ENCODE assay signal across 12 mouse cellular contexts in the genomic region with DNA sequence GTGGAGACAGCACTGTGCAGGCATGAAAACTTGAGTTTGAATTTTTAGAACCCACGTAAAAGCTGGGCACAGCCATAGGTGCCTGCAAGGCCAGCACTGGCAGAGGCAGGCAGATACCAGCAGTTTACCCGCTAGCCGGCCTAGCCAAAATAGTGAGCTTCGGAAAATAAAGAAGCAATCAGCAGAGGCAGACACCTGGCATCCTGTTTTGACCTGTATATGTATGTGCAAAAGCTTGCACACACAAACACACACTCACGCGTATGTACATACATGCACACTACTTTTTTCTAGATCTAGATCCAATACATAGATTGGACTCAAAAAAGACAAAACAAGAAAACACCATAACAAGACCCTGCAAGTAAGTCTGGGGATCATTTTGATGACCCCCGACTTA.
"Had no signal": no experiment of that assay in that cellular context is flagged by ENCODE, and none has a peak within 500 bp of the region (broad histone marks: within the 10 kb centered on the region; RNA-seq: fewer than 3 reads in every experiment).

No protein-coding gene starts in this region.

- H3K4me2 ChIP-seq: limb, embryonic 12.5 days; liver, embryonic 13.5 days; lung, embryonic 15.5 days; midbrain, embryonic 12.5 days had no signal

- H3K36me3 ChIP-seq: limb, embryonic 12.5 days; liver, embryonic 13.5 days; lung, embryonic 15.5 days; midbrain, embryonic 12.5 days had no signal

- H3K9ac ChIP-seq: limb, embryonic 12.5 days; liver, embryonic 13.5 days; liver, postnatal 0 days; lung, embryonic 15.5 days; midbrain, embryonic 12.5 days had no signal

- H3K4me3 ChIP-seq: limb, embryonic 12.5 days; liver, embryonic 13.5 days; lung, embryonic 15.5 days; megakaryocyte, embryonic 14.5 days; midbrain, embryonic 12.5 days had no signal

- ATAC-seq: intestine, embryonic 16.5 days; liver, postnatal 0 days had no signal

- H3K27me3 ChIP-seq: limb, embryonic 12.5 days; liver, embryonic 13.5 days; lung, embryonic 15.5 days; midbrain, embryonic 12.5 days had no signal

- DNase-seq: kidney, adult 8-10 months; kidney, postnatal 36 days; layer of hippocampus, postnatal 36 days; liver; liver, embryonic 13.5 days; liver, postnatal 0 days; lung, postnatal 14 days had no signal

- H3K27ac ChIP-seq: limb, embryonic 12.5 days; liver, embryonic 13.5 days; lung, embryonic 15.5 days; midbrain, embryonic 12.5 days had no signal

- H3K9me3 ChIP-seq: limb, embryonic 12.5 days; liver, embryonic 13.5 days; lung, embryonic 15.5 days; midbrain, embryonic 12.5 days had no signal
